ENCODE assay signal across 19 mouse cellular contexts in the genomic region with DNA sequence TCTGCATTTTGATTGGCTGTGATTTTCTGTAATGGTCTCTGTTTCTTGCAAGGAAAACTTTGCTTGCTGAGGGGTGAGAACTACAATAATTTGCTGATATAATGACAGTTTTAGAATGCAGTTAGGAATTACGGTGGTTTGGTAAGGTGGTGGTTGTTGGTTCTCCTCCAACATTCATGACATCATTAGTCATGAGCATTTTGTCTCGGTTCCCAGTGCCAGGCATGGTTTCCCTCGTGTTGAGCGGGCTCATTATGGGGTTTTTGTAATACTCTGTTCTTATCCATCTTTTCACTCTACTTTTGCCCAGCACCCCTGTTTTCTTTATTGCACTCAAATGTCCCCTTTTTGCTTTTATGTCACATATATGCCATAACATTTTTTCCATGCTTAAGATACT.
A peak's percentile ranks its signal among the peaks of the same experiment; 100 is the strongest.
DNase-seq lines count a peak whose midpoint lies in the region; ATAC-seq and TF ChIP-seq lines count a peak whose summit lies in the region.
"Had no signal": no experiment of that assay in that cellular context is flagged by ENCODE, and none has a peak within 500 bp of the region (broad histone marks: within the 10 kb centered on the region; RNA-seq: fewer than 3 reads in every experiment).

No protein-coding gene starts in this region.

- H3K9ac ChIP-seq in neural tube, embryonic 15.5 days (replicated peaks), result no peak overlapping the region
- H3K9ac ChIP-seq: embryonic facial prominence, embryonic 12.5 days; forebrain, embryonic 12.5 days had no signal

- TF ChIP-seq POLR2A in myocyte (IDR thresholded peaks at IDR 0.05; ENCODE audit: insufficient read length, low read depth), result no peak

- H3K4me1 ChIP-seq in neural tube, embryonic 15.5 days, result no peaks in the 10 kb centered on the region
- H3K4me1 ChIP-seq: embryonic facial prominence, embryonic 10.5 days; embryonic facial prominence, embryonic 12.5 days; forebrain, embryonic 10.5 days; forebrain, embryonic 12.5 days had no signal

- H3K4me3 ChIP-seq in myocyte, result no peak overlapping the region
- no peak overlapping the region for H3K4me3 ChIP-seq in neural tube, embryonic 15.5 days (replicated peaks)
- H3K4me3 ChIP-seq: embryonic facial prominence, embryonic 10.5 days; embryonic facial prominence, embryonic 12.5 days; forebrain, embryonic 10.5 days; forebrain, embryonic 12.5 days had no signal

- no peak overlapping the region for H3K27ac ChIP-seq in neural tube, embryonic 15.5 days (replicated peaks)
- H3K27ac ChIP-seq: embryonic facial prominence, embryonic 10.5 days; embryonic facial prominence, embryonic 12.5 days; forebrain, embryonic 10.5 days; forebrain, embryonic 12.5 days had no signal

- no peak overlapping the region for H3ac ChIP-seq in myocyte (ENCODE audit: control insufficient read depth, insufficient read length)

- DNase-seq in 3T3-L1 (ENCODE audit: low read depth, low spot score) (peak; percentile 57), NIH3T3 (ENCODE audit: low read depth) (peak; percentile 26)
- DNase-seq in cerebellum, postnatal 25 days, result no peak
- no peak for DNase-seq in frontal cortex, adult 2 months (ENCODE audit: extremely low spot score in 1 of 2, low spot score in 1 of 2)
- DNase-seq: adrenal gland, adult 8-10 months; adrenal gland, postnatal 14 days; adrenal gland, postnatal 36 days; cerebellum, adult 11-12 months; cerebellum, adult 2 months; cerebellum, adult 9-11 months; cerebellum, postnatal 14 days had no signal

- ATAC-seq in neural tube, embryonic 15.5 days (ENCODE audit: low FRiP score), result no peak
- ATAC-seq: forebrain, embryonic 14.5 days; forebrain, embryonic 16.5 days had no signal

- 83% methylated on average over 4 of the region's 4 CpGs for WGBS in neural tube, embryonic 15.5 days

- H3K27me3 ChIP-seq in myocyte (ENCODE audit: control insufficient read depth, insufficient read depth, insufficient read length), result no peaks in the 10 kb centered on the region
- H3K27me3 ChIP-seq in neural tube, embryonic 15.5 days (replicated peaks), result no peaks in the 10 kb centered on the region
- H3K27me3 ChIP-seq: embryonic facial prominence, embryonic 12.5 days; forebrain, embryonic 12.5 days had no signal

- H3K36me3 ChIP-seq in myocyte (ENCODE audit: control insufficient read depth, insufficient read depth), result no peaks in the 10 kb centered on the region
- no peaks in the 10 kb centered on the region for H3K36me3 ChIP-seq in neural tube, embryonic 15.5 days
- H3K36me3 ChIP-seq: embryonic facial prominence, embryonic 10.5 days; embryonic facial prominence, embryonic 12.5 days; forebrain, embryonic 10.5 days; forebrain, embryonic 12.5 days had no signal

- H3K9me3 ChIP-seq in neural tube, embryonic 15.5 days (replicated peaks), result no peaks in the 10 kb centered on the region
- H3K9me3 ChIP-seq: embryonic facial prominence, embryonic 10.5 days; embryonic facial prominence, embryonic 12.5 days; forebrain, embryonic 10.5 days; forebrain, embryonic 12.5 days had no signal

- H3K4me2 ChIP-seq in myocyte (ENCODE audit: low read depth), result peak overlapping the region; percentile 22
- H3K4me2 ChIP-seq in neural tube, embryonic 15.5 days, result no peak overlapping the region
- H3K4me2 ChIP-seq: embryonic facial prominence, embryonic 12.5 days; forebrain, embryonic 12.5 days had no signal

- H3K79me2 ChIP-seq in myocyte (ENCODE audit: control insufficient read depth, insufficient read depth), result no peaks in the 10 kb centered on the region

TF ChIP-seq in myocyte, 11 proteins besides CTCF, POLR2A, EP300 and RAD21:
- no peak for TF ChIP-seq REST (IDR thresholded peaks at IDR 0.05; ENCODE audit: insufficient read depth, insufficient read length)
- no peak for TF ChIP-seq TCF12 (IDR thresholded peaks at IDR 0.05; ENCODE audit: insufficient read depth, poor library complexity, severe bottlenecking)
- TF ChIP-seq USF1 (IDR thresholded peaks at IDR 0.05; ENCODE audit: low read depth), result no peak
- no peak for TF ChIP-seq MYOG (IDR thresholded peaks at IDR 0.05; ENCODE audit: control insufficient read depth in 1 of 3, insufficient read depth in 1 of 3, insufficient read length in 2 of 3, low read depth in 2 of 3)

Comparison
In these comparisons a context has a peak if more than half of its experiments do, and no peak if none do; other contexts are left out.
1. DNase-seq: peak in 3T3-L1 (single experiment) and NIH3T3 (single experiment); none in cerebellum, postnatal 25 days (0 of 2) and frontal cortex, adult 2 months (0 of 2).